Mouse (Mus musculus) layer of hippocampus, adult 6 months (tissue): ENCODE measurements around the gene Ncs1. TPM values are rescaled to one million over a fixed set of nuclear protein-coding genes. Genes with fewer than 3 reads are reported as not detected.

Source experiments
- long read RNA-seq, 2 experiments: library from polyadenylated mRNA; unstranded; transcript quantifications; one replicate each; pipeline ENCODE4 v2.0.0; 2019 to 2020
- polyA plus RNA-seq: library from polyadenylated mRNA; unstranded; fragments of <200 nt; fragmentation: Nextera tagmentation; gene quantifications from 2 replicates; pipeline ENCODE4 v1.2.3, GENCODE M21; 2021

The Ncs1 gene
- polyA plus RNA-seq: 370 and 675 TPM in 2 replicates
- long read RNA-seq, experiment 1, partial matches to known transcripts: 1 of 1,011 reads
- long read RNA-seq, experiment 1, other reads (novel, unspliced or antisense): 1,010 of 1,011 reads
- long read RNA-seq, experiment 2, full-length matches to known transcripts: 12 of 175 reads
- long read RNA-seq, experiment 2, partial matches to known transcripts: 158 of 175 reads
- long read RNA-seq, experiment 2, other reads (novel, unspliced or antisense): 5 of 175 reads

GRCm38 (mm10) chr2:31245491-31246141 is at the start of gene Ncs1:
Ncs1 (plus strand) TSS chr2:31245823.

GRCm38 (mm10) chr2:31314007-31314465 is 68.4 kb downstream of the Ncs1 start, which contains the start of gene Hmcn2:
Hmcn2 (plus strand) TSS chr2:31314415.

Other genes starting within 250 kb of the Ncs1 start
- 14.9 and 19.8 TPM in 2 replicates for gene Fnbp1, start 103.8 kb upstream of the Ncs1 start, polyA plus RNA-seq
- gene Gpr107, start 93.5 kb upstream of the Ncs1 start, polyA plus RNA-seq: 5.4 and 8.9 TPM in 2 replicates
- gene Hmcn2, start 68.6 kb downstream of the Ncs1 start, polyA plus RNA-seq: 0.15 and 0.40 TPM in 2 replicates
- 59.1 and 66.1 TPM in 2 replicates for gene Ass1, start 224.4 kb downstream of the Ncs1 start, polyA plus RNA-seq